Mouse (Mus musculus) intestine, embryonic 14.5 days (tissue): ENCODE results near the gene Stx1a. TPM values are rescaled to one million over a fixed set of nuclear protein-coding genes. Genes with fewer than 3 reads are reported as not detected.
"Not testable (repeated sequence)": the region's sequence is repeated elsewhere in the genome, so short reads cannot be mapped to it uniquely, and the experiment has no call there.

Experiments used
- ATAC-seq: fragments of 200-750 bp; cut with Nextera tagmentation; replicated peaks from 2 replicates; pipeline ENCODE4 v1.8.0; 2017; ENCODE audit warnings: low read depth, moderate number of reproducible peaks, moderate TSS enrichment, moderate library complexity; ENCODE audit not compliant: low FRiP score, low TSS enrichment
- DNase-seq: peaks from one replicate; pipeline ENCODE4 v3.0.0-alpha.2; 2018; ENCODE audit warnings: low spot score
- H3K27ac ChIP-seq: fragments of 300-500 bp; sonication (generic); 2 replicates; pipeline ENCODE4 v1.5.1; 2014; ENCODE audit warnings: low read depth, mild to moderate bottlenecking, control low read depth
- H3K27me3 ChIP-seq: fragments of 300-500 bp; sonication (generic); replicated peaks from 2 replicates; pipeline ENCODE4 v1.6.1; 2014; ENCODE audit warnings: low read length, control low read depth; ENCODE audit not compliant: control insufficient read depth, insufficient read depth
- H3K36me3 ChIP-seq: fragments of 300-500 bp; sonication (generic); 2 replicates; pipeline ENCODE4 v1.6.1; 2014; ENCODE audit warnings: low read length, control low read depth; ENCODE audit not compliant: control insufficient read depth, insufficient read depth
- H3K4me1 ChIP-seq: fragments of 300-500 bp; sonication (generic); replicated peaks from 2 replicates; pipeline ENCODE4 v1.6.1; 2014; ENCODE audit warnings: low read length, control low read depth, mixed read lengths; ENCODE audit not compliant: control insufficient read depth, insufficient read depth
- H3K4me2 ChIP-seq: fragments of 300-500 bp; sonication (generic); 2 replicates; pipeline ENCODE4 v1.6.1; 2014; ENCODE audit warnings: low read length
- H3K4me3 ChIP-seq: fragments of 300-500 bp; sonication (generic); 2 replicates; pipeline ENCODE4 v1.5.1; 2014; ENCODE audit warnings: low read depth, low read length, control low read depth, mixed read lengths
- H3K9ac ChIP-seq: fragments of 300-500 bp; sonication (generic); 2 replicates; pipeline ENCODE4 v1.6.1; 2014; ENCODE audit warnings: mild to moderate bottlenecking, low read length
- H3K9me3 ChIP-seq: fragments of 300-500 bp; sonication (generic); 2 replicates; pipeline ENCODE4 v1.6.1; 2016; ENCODE audit warnings: low read length, control low read depth; ENCODE audit not compliant: control insufficient read depth
- whole genome bisulfite sequencing: fragments of 180-500 bp; shearing (Covaris S2); extraction: QIAGEN DNeasy Blood & Tissue Kit; methylation state at CpG from one replicate; pipeline ENCODE4 v1.1.7; 2014; 5-methylcytosine and 5-hydroxymethylcytosine counted together
- polyA plus RNA-seq: library from polyadenylated mRNA; unstranded; fragments of >200 nt; fragmentation: Nextera tagmentation; extraction: Ambion mirVana; gene quantifications from 2 replicates; pipeline ENCODE4 v1.2.1, GENCODE M21; 2014

The Stx1a gene
- polyA plus RNA-seq, 1 experiment from 2014 or later = 15.9 TPM

GRCm38 (mm10) chr5:135064909-135065446 is 41.7 kb downstream of the Stx1a start, which contains the start of gene Bud23:
Gene Bud23, minus strand, starts transcription at chr5:135064959.
- ATAC-seq, H3K27ac ChIP-seq, H3K27me3 ChIP-seq, H3K9me3 ChIP-seq, DNase-seq: not testable (repeated sequence)
- H3K36me3 ChIP-seq = peaks cover 16% of the 10 kb centered on the region
- peaks cover 15% of the 10 kb centered on the region for H3K4me1 ChIP-seq
- peak within 1 kb of the TSS; percentile 85 for H3K4me2 ChIP-seq
- peak within 1 kb of the TSS; percentile 97 for H3K4me3 ChIP-seq
- H3K9ac ChIP-seq = peak within 1 kb of the TSS; percentile 90
- WGBS = 70% methylated on average over 9 of the region's 9 CpGs

- peaks cover 15% of the 10 kb centered on the region for H3K4me1 ChIP-seq
- DNase-seq (no peak), ATAC-seq (no peak)
- 90% methylated on average over 3 of the region's 3 CpGs for WGBS
- H3K9me3 ChIP-seq = no peaks in the 10 kb centered on the region
- H3K9ac ChIP-seq = no peak overlapping the region
- H3K27ac ChIP-seq = no peak overlapping the region
- H3K27me3 ChIP-seq = no peaks in the 10 kb centered on the region
- no peak overlapping the region for H3K4me2 ChIP-seq
- no peak overlapping the region for H3K4me3 ChIP-seq
- H3K36me3 ChIP-seq = peaks cover 6% of the 10 kb centered on the region
Observed at GRCm38 (mm10) chr5:135066008-135066407, 42.7 kb downstream of the Stx1a start.

- Histone ChIP-seq H3K9me3 (no peaks in the 10 kb centered on the region), H3K9ac (no peak overlapping the region), H3K27ac (no peak overlapping the region), H3K4me3 (no peak overlapping the region), H3K4me1 (peaks cover 14% of the 10 kb centered on the region), H3K27me3 (no peaks in the 10 kb centered on the region), H3K4me2 (no peak overlapping the region), H3K36me3 (peaks cover 6% of the 10 kb centered on the region)
- DNase-seq (no peak), ATAC-seq (no peak)
- 88% methylated on average over 3 of the region's 3 CpGs for WGBS
Observed at GRCm38 (mm10) chr5:135070448-135070847, 47.2 kb downstream of the Stx1a start.

GRCm38 (mm10) chr5:135072061-135072460 is 48.8 kb downstream of the Stx1a start:
- DNase-seq = no peak
- Histone ChIP-seq H3K27me3 (no peaks in the 10 kb centered on the region), H3K9ac (no peak overlapping the region), H3K9me3 (no peaks in the 10 kb centered on the region), H3K36me3 (peaks cover 7% of the 10 kb centered on the region), H3K27ac (no peak overlapping the region), H3K4me3 (no peak overlapping the region), H3K4me2 (no peak overlapping the region), H3K4me1 (peaks cover 16% of the 10 kb centered on the region)
- ATAC-seq = no peak
- WGBS = 94% methylated on average over 2 of the region's 2 CpGs

GRCm38 (mm10) chr5:135072720-135073119 is 49.4 kb downstream of the Stx1a start:
- H3K9ac ChIP-seq = no peak overlapping the region
- 65% methylated on average over 6 of the region's 6 CpGs for WGBS
- no peak overlapping the region for H3K4me2 ChIP-seq
- H3K36me3 ChIP-seq = peaks cover 7% of the 10 kb centered on the region
- H3K4me1 ChIP-seq = peaks cover 17% of the 10 kb centered on the region
- ATAC-seq = no peak
- H3K27ac ChIP-seq = no peak overlapping the region
- H3K4me3 ChIP-seq = no peak overlapping the region
- H3K9me3 ChIP-seq = no peaks in the 10 kb centered on the region
- H3K27me3 ChIP-seq = no peaks in the 10 kb centered on the region
- DNase-seq = no peak

- Histone ChIP-seq H3K4me3 (no peak overlapping the region), H3K4me1 (peaks cover 17% of the 10 kb centered on the region), H3K9me3 (no peaks in the 10 kb centered on the region), H3K36me3 (peaks cover 7% of the 10 kb centered on the region), H3K27me3 (no peaks in the 10 kb centered on the region), H3K27ac (no peak overlapping the region), H3K9ac (0 out of 2 replicates have a peak overlapping the region, but pooled peaks have one; percentile 27), H3K4me2 (peak overlapping the region; percentile 39)
- 24% methylated on average over 25 of the region's 26 CpGs for WGBS
- DNase-seq = no peak
- ATAC-seq = no peak
Observed at GRCm38 (mm10) chr5:135073349-135074150, 50.3 kb downstream of the Stx1a start.

- no peak for DNase-seq
- no peaks in the 10 kb centered on the region for H3K9me3 ChIP-seq
- ATAC-seq = no peak
- H3K4me2 ChIP-seq = no peak overlapping the region
- 62% methylated on average over 4 of the region's 4 CpGs for WGBS
- peaks cover 17% of the 10 kb centered on the region for H3K4me1 ChIP-seq
- H3K4me3 ChIP-seq = no peak overlapping the region
- H3K36me3 ChIP-seq = peaks cover 7% of the 10 kb centered on the region
- H3K9ac ChIP-seq = no peak overlapping the region
- 0 out of 2 replicates have a peak, but pooled peaks cover 2% of the 10 kb centered on the region for H3K27me3 ChIP-seq
- H3K27ac ChIP-seq = no peak overlapping the region
Observed at GRCm38 (mm10) chr5:135075655-135076054, 52.4 kb downstream of the Stx1a start.

GRCm38 (mm10) chr5:135076368-135076767 is 53.1 kb downstream of the Stx1a start:
- no peaks in the 10 kb centered on the region for H3K9me3 ChIP-seq
- no peak overlapping the region for H3K9ac ChIP-seq
- H3K4me3 ChIP-seq = no peak overlapping the region
- ATAC-seq (no peak), DNase-seq (no peak)
- H3K4me2 ChIP-seq = no peak overlapping the region
- peaks cover 7% of the 10 kb centered on the region for H3K36me3 ChIP-seq
- H3K27me3 ChIP-seq = 0 out of 2 replicates have a peak, but pooled peaks cover 2% of the 10 kb centered on the region
- H3K27ac ChIP-seq = 0 out of 2 replicates have a peak overlapping the region, but pooled peaks have one; percentile 5
- 86% methylated on average over 14 of the region's 14 CpGs for WGBS
- H3K4me1 ChIP-seq = peaks cover 17% of the 10 kb centered on the region
